Mouse (Mus musculus): ENCODE measurements around the gene Zfp697. TPM values are rescaled to one million over a fixed set of nuclear protein-coding genes. Genes with fewer than 3 reads are reported as not detected.

Zfp697 gene
- polyA plus RNA-seq, 1 experiment from 2014 or later = 9.9 TPM

GRCm38 (mm10) chr3:98362753-98363152 lies 19.5 kb upstream of the Zfp697 start:
- H3K9me3 ChIP-seq (ENCODE audit: control insufficient read depth, low read length) = no peaks in the 10 kb centered on the region
- H3K27ac ChIP-seq (ENCODE audit: low read depth) = no peak overlapping the region
- no peaks in the 10 kb centered on the region for H3K36me3 ChIP-seq (ENCODE audit: control insufficient read depth, insufficient read depth, low read length)
- H3K9ac ChIP-seq (ENCODE audit: low read length) = no peak overlapping the region
- ATAC-seq (replicated peaks; ENCODE audit: low FRiP score, low TSS enrichment, low read depth) = no peak
- no peak overlapping the region for H3K4me2 ChIP-seq (ENCODE audit: low read length)
- no peaks in the 10 kb centered on the region for H3K27me3 ChIP-seq (replicated peaks; ENCODE audit: control insufficient read depth, insufficient read depth, low read length)
- 31% methylated on average over 2 of the region's 2 CpGs for WGBS
- H3K4me3 ChIP-seq (ENCODE audit: low read depth, low read length) = no peak overlapping the region
- H3K4me1 ChIP-seq (replicated peaks; ENCODE audit: control insufficient read depth, insufficient read depth, low read length) = no peaks in the 10 kb centered on the region
- DNase-seq (ENCODE audit: low spot score) = no peak

GRCm38 (mm10) chr3:98366086-98366485 lies 16.2 kb upstream of the Zfp697 start:
- H3K9ac ChIP-seq (ENCODE audit: low read length) = no peak overlapping the region
- ATAC-seq (replicated peaks; ENCODE audit: low FRiP score, low TSS enrichment, low read depth) (no peak), DNase-seq (ENCODE audit: low spot score) (no peak)
- H3K36me3 ChIP-seq (ENCODE audit: control insufficient read depth, insufficient read depth, low read length) = no peaks in the 10 kb centered on the region
- 85% methylated on average over 3 of the region's 3 CpGs for WGBS
- H3K4me1 ChIP-seq (replicated peaks; ENCODE audit: control insufficient read depth, insufficient read depth, low read length) = no peaks in the 10 kb centered on the region
- H3K27me3 ChIP-seq (replicated peaks; ENCODE audit: control insufficient read depth, insufficient read depth, low read length) = no peaks in the 10 kb centered on the region
- no peak overlapping the region for H3K27ac ChIP-seq (ENCODE audit: low read depth)
- H3K9me3 ChIP-seq (ENCODE audit: control insufficient read depth, low read length) = no peaks in the 10 kb centered on the region
- H3K4me2 ChIP-seq (ENCODE audit: low read length) = no peak overlapping the region
- H3K4me3 ChIP-seq (ENCODE audit: low read depth, low read length) = no peak overlapping the region

- no peak for ATAC-seq (replicated peaks; ENCODE audit: low FRiP score, low TSS enrichment, low read depth)
- 76% methylated on average over 4 of the region's 4 CpGs for WGBS
- Histone ChIP-seq H3K4me2 (ENCODE audit: low read length) (no peak overlapping the region), H3K27ac (ENCODE audit: low read depth) (no peak overlapping the region), H3K36me3 (ENCODE audit: control insufficient read depth, insufficient read depth, low read length) (no peaks in the 10 kb centered on the region), H3K4me3 (ENCODE audit: low read depth, low read length) (no peak overlapping the region), H3K4me1 (replicated peaks; ENCODE audit: control insufficient read depth, insufficient read depth, low read length) (no peaks in the 10 kb centered on the region), H3K9me3 (ENCODE audit: control insufficient read depth, low read length) (no peaks in the 10 kb centered on the region), H3K9ac (ENCODE audit: low read length) (no peak overlapping the region), H3K27me3 (replicated peaks; ENCODE audit: control insufficient read depth, insufficient read depth, low read length) (no peaks in the 10 kb centered on the region)
- no peak for DNase-seq (ENCODE audit: low spot score)
These were observed 15.4 kb upstream of the Zfp697 start for GRCm38 (mm10) chr3:98366823-98367222.

GRCm38 (mm10) chr3:98368283-98368682 lies 14.0 kb upstream of the Zfp697 start:
- ATAC-seq (replicated peaks; ENCODE audit: low FRiP score, low TSS enrichment, low read depth) (no peak), DNase-seq (ENCODE audit: low spot score) (no peak)
- Histone ChIP-seq H3K4me2 (ENCODE audit: low read length) (no peak overlapping the region), H3K4me1 (replicated peaks; ENCODE audit: control insufficient read depth, insufficient read depth, low read length) (no peaks in the 10 kb centered on the region), H3K9me3 (ENCODE audit: control insufficient read depth, low read length) (no peaks in the 10 kb centered on the region), H3K4me3 (ENCODE audit: low read depth, low read length) (no peak overlapping the region), H3K36me3 (ENCODE audit: control insufficient read depth, insufficient read depth, low read length) (no peaks in the 10 kb centered on the region), H3K27me3 (replicated peaks; ENCODE audit: control insufficient read depth, insufficient read depth, low read length) (no peaks in the 10 kb centered on the region), H3K9ac (ENCODE audit: low read length) (no peak overlapping the region), H3K27ac (ENCODE audit: low read depth) (no peak overlapping the region)
- WGBS = 60% methylated on average over 4 of the region's 4 CpGs

GRCm38 (mm10) chr3:98368776-98369175 lies 13.5 kb upstream of the Zfp697 start:
- Histone ChIP-seq H3K9me3 (ENCODE audit: control insufficient read depth, low read length) (no peaks in the 10 kb centered on the region), H3K27me3 (replicated peaks; ENCODE audit: control insufficient read depth, insufficient read depth, low read length) (no peaks in the 10 kb centered on the region), H3K4me1 (replicated peaks; ENCODE audit: control insufficient read depth, insufficient read depth, low read length) (no peaks in the 10 kb centered on the region), H3K4me2 (ENCODE audit: low read length) (no peak overlapping the region), H3K36me3 (ENCODE audit: control insufficient read depth, insufficient read depth, low read length) (no peaks in the 10 kb centered on the region), H3K4me3 (ENCODE audit: low read depth, low read length) (no peak overlapping the region), H3K9ac (ENCODE audit: low read length) (no peak overlapping the region), H3K27ac (ENCODE audit: low read depth) (no peak overlapping the region)
- ATAC-seq (replicated peaks; ENCODE audit: low FRiP score, low TSS enrichment, low read depth) = no peak
- DNase-seq (ENCODE audit: low spot score) = no peak
- WGBS = 84% methylated on average over 2 of the region's 2 CpGs

GRCm38 (mm10) chr3:98374062-98374719 lies 8.1 kb upstream of the Zfp697 start:
- DNase-seq (ENCODE audit: low spot score) (no peak), ATAC-seq (replicated peaks; ENCODE audit: low FRiP score, low TSS enrichment, low read depth) (no peak)
- H3K27me3 ChIP-seq (replicated peaks; ENCODE audit: control insufficient read depth, insufficient read depth, low read length) = no peaks in the 10 kb centered on the region
- no peak overlapping the region for H3K4me3 ChIP-seq (ENCODE audit: low read depth, low read length)
- no peak overlapping the region for H3K9ac ChIP-seq (ENCODE audit: low read length)
- H3K27ac ChIP-seq (ENCODE audit: low read depth) = no peak overlapping the region
- WGBS = 47% methylated on average over 3 of the region's 3 CpGs
- peaks cover 2% of the 10 kb centered on the region; the same call in 1 of the 2 replicates for H3K4me1 ChIP-seq (replicated peaks; ENCODE audit: control insufficient read depth, insufficient read depth, low read length)
- H3K9me3 ChIP-seq (ENCODE audit: control insufficient read depth, low read length) = no peaks in the 10 kb centered on the region
- no peak overlapping the region for H3K4me2 ChIP-seq (ENCODE audit: low read length)
- H3K36me3 ChIP-seq (ENCODE audit: control insufficient read depth, insufficient read depth, low read length) = no peaks in the 10 kb centered on the region

- H3K27me3 ChIP-seq (replicated peaks; ENCODE audit: control insufficient read depth, insufficient read depth, low read length) = no peaks in the 10 kb centered on the region
- WGBS = 79% methylated on average over 5 of the region's 5 CpGs
- H3K4me3 ChIP-seq (ENCODE audit: low read depth, low read length) = no peak overlapping the region
- DNase-seq (ENCODE audit: low spot score) (no peak), ATAC-seq (replicated peaks; ENCODE audit: low FRiP score, low TSS enrichment, low read depth) (no peak)
- H3K36me3 ChIP-seq (ENCODE audit: control insufficient read depth, insufficient read depth, low read length) = no peaks in the 10 kb centered on the region
- peaks cover 7% of the 10 kb centered on the region; the same call in 1 of the 2 replicates for H3K4me1 ChIP-seq (replicated peaks; ENCODE audit: control insufficient read depth, insufficient read depth, low read length)
- H3K9ac ChIP-seq (ENCODE audit: low read length) = no peak overlapping the region
- H3K9me3 ChIP-seq (ENCODE audit: control insufficient read depth, low read length) = no peaks in the 10 kb centered on the region
- H3K4me2 ChIP-seq (ENCODE audit: low read length) = no peak overlapping the region
- H3K27ac ChIP-seq (ENCODE audit: low read depth) = no peak overlapping the region
These were observed 7.3 kb upstream of the Zfp697 start for GRCm38 (mm10) chr3:98374980-98375379.

GRCm38 (mm10) chr3:98378267-98378666 lies 4.0 kb upstream of the Zfp697 start:
- no peaks in the 10 kb centered on the region for H3K9me3 ChIP-seq (ENCODE audit: control insufficient read depth, low read length)
- H3K27me3 ChIP-seq (replicated peaks; ENCODE audit: control insufficient read depth, insufficient read depth, low read length) = no peaks in the 10 kb centered on the region
- no peak overlapping the region for H3K4me2 ChIP-seq (ENCODE audit: low read length)
- no peak overlapping the region for H3K9ac ChIP-seq (ENCODE audit: low read length)
- ATAC-seq (replicated peaks; ENCODE audit: low FRiP score, low TSS enrichment, low read depth) = no peak
- no peaks in the 10 kb centered on the region for H3K36me3 ChIP-seq (ENCODE audit: control insufficient read depth, insufficient read depth, low read length)
- no peak overlapping the region for H3K4me3 ChIP-seq (ENCODE audit: low read depth, low read length)
- no peak overlapping the region for H3K27ac ChIP-seq (ENCODE audit: low read depth)
- WGBS = 88% methylated on average over 4 of the region's 4 CpGs
- DNase-seq (ENCODE audit: low spot score) = no peak
- peaks cover 14% of the 10 kb centered on the region for H3K4me1 ChIP-seq (replicated peaks; ENCODE audit: control insufficient read depth, insufficient read depth, low read length)

- no peaks in the 10 kb centered on the region for H3K9me3 ChIP-seq (ENCODE audit: control insufficient read depth, low read length)
- no peak for ATAC-seq (replicated peaks; ENCODE audit: low FRiP score, low TSS enrichment, low read depth)
These were observed 3.0 kb upstream of the Zfp697 start for GRCm38 (mm10) chr3:98379236-98379635.

More at GRCm38 (mm10) chr3:98379236-98379635, 3.0 kb upstream of the Zfp697 start:
- Histone ChIP-seq H3K27ac (ENCODE audit: low read depth) (no peak overlapping the region), H3K4me3 (ENCODE audit: low read depth, low read length) (no peak overlapping the region), H3K9ac (ENCODE audit: low read length) (no peak overlapping the region), H3K27me3 (replicated peaks; ENCODE audit: control insufficient read depth, insufficient read depth, low read length) (no peaks in the 10 kb centered on the region), H3K36me3 (ENCODE audit: control insufficient read depth, insufficient read depth, low read length) (no peaks in the 10 kb centered on the region), H3K4me1 (replicated peaks; ENCODE audit: control insufficient read depth, insufficient read depth, low read length) (peaks cover 17% of the 10 kb centered on the region), H3K4me2 (ENCODE audit: low read length) (no peak overlapping the region)
- no peak for DNase-seq (ENCODE audit: low spot score)
- WGBS = 4% methylated on average over 7 of the region's 7 CpGs

All from intestine, embryonic 14.5 days (tissue).